Mouse (Mus musculus) embryonic facial prominence, embryonic 14.5 days (tissue): Measurements from ENCODE around the gene Hoxb8. TPM values are rescaled to one million over a fixed set of nuclear protein-coding genes. Genes with fewer than 3 reads are reported as not detected.

Experiments
- ATAC-seq: fragments of 200-750 bp; cut with Nextera tagmentation; 2 replicates; pipeline ENCODE4 v1.8.0; 2017; ENCODE audit warnings: low read depth, moderate number of reproducible peaks, moderate TSS enrichment
- DNase-seq: peaks from one replicate; pipeline ENCODE4 v3.0.0-alpha.2; 2015; ENCODE audit warnings: low spot score
- H3K27ac ChIP-seq: fragments of 300-500 bp; sonication (generic); replicated peaks from 2 replicates; pipeline ENCODE4 v1.5.1; 2014; ENCODE audit warnings: low read depth, mild to moderate bottlenecking, low read length, moderate library complexity
- H3K27me3 ChIP-seq: fragments of 300-500 bp; sonication (generic); replicated peaks from 2 replicates; pipeline ENCODE4 v1.6.1; 2014; ENCODE audit warnings: low read length; ENCODE audit not compliant: control insufficient read depth, insufficient read depth
- H3K36me3 ChIP-seq: fragments of 300-500 bp; sonication (generic); 2 replicates; pipeline ENCODE4 v1.6.1; 2014; ENCODE audit warnings: low read length, mixed read lengths; ENCODE audit not compliant: control insufficient read depth, insufficient read depth
- H3K4me1 ChIP-seq: fragments of 300-500 bp; sonication (generic); 2 replicates; pipeline ENCODE4 v1.6.1; 2014; ENCODE audit warnings: antibody characterized with exemption, low read length; ENCODE audit not compliant: control insufficient read depth, insufficient read depth
- H3K4me2 ChIP-seq: fragments of 300-500 bp; sonication (generic); 2 replicates; pipeline ENCODE4 v1.6.1; 2014; ENCODE audit warnings: low read depth, mild to moderate bottlenecking, low read length, moderate library complexity, mixed read lengths
- H3K4me3 ChIP-seq: fragments of 300-500 bp; sonication (generic); 2 replicates; pipeline ENCODE4 v1.5.1; 2014; ENCODE audit warnings: low read depth, mild to moderate bottlenecking, low read length
- H3K9ac ChIP-seq: fragments of 300-500 bp; sonication (generic); 2 replicates; pipeline ENCODE4 v1.6.1; 2014; ENCODE audit warnings: low read depth, mild to moderate bottlenecking, low read length, moderate library complexity, mixed read lengths
- H3K9me3 ChIP-seq: fragments of 300-500 bp; sonication (generic); 2 replicates; pipeline ENCODE4 v1.6.1; 2016; ENCODE audit warnings: low read length; ENCODE audit not compliant: control insufficient read depth
- WGBS: fragments of 180-500 bp; shearing (Covaris S2); extraction: QIAGEN DNeasy Blood & Tissue Kit; methylation state at CpG from one replicate; pipeline ENCODE4 v1.1.7; 2014; 5-methylcytosine and 5-hydroxymethylcytosine counted together
- polyA plus RNA-seq: library from polyadenylated mRNA; unstranded; fragments of >200 nt; fragmentation: Nextera tagmentation; extraction: Ambion mirVana; gene quantifications from 2 replicates; pipeline ENCODE4 v1.2.1, GENCODE M21; 2014

The Hoxb8 gene
- polyA plus RNA-seq = not detected in 2 replicates

GRCm38 (mm10) chr11:96281855-96282570 lies at the start of gene Hoxb8:
Gene Hoxb8 (plus strand): TSS chr11:96281905.
- Histone ChIP-seq H3K4me2 (no peak within 1 kb of the TSS), H3K36me3 (no peaks in the 10 kb centered on the region), H3K27me3 (peaks cover 98% of the 10 kb centered on the region), H3K9me3 (no peaks in the 10 kb centered on the region), H3K27ac (no peak within 1 kb of the TSS), H3K4me1 (peaks cover 4% of the 10 kb centered on the region; the same call in 1 of the 2 replicates), H3K4me3 (no peak within 1 kb of the TSS), H3K9ac (no peak within 1 kb of the TSS)
- ATAC-seq (no peak), DNase-seq (no peak)
- WGBS = 1% methylated on average over 27 of the region's 27 CpGs

- H3K27me3 ChIP-seq = peaks cover 44% of the 10 kb centered on the region
These were observed 46.8 kb upstream of the Hoxb8 start for GRCm38 (mm10) chr11:96234906-96235305.

GRCm38 (mm10) chr11:96240211-96240610 lies 41.5 kb upstream of the Hoxb8 start:
- 0% methylated on average over 7 of the region's 7 CpGs for WGBS
- Histone ChIP-seq H3K4me2 (no peak overlapping the region), H3K9ac (no peak overlapping the region; the same call in 1 of the 2 replicates), H3K4me1 (no peaks in the 10 kb centered on the region), H3K4me3 (no peak overlapping the region), H3K27ac (no peak overlapping the region), H3K9me3 (no peaks in the 10 kb centered on the region), H3K36me3 (no peaks in the 10 kb centered on the region), H3K27me3 (peaks cover 46% of the 10 kb centered on the region)
- DNase-seq (peak; percentile 45), ATAC-seq (no peak)

More at GRCm38 (mm10) chr11:96234906-96235305, 46.8 kb upstream of the Hoxb8 start:
- Histone ChIP-seq H3K9ac (no peak overlapping the region), H3K4me2 (no peak overlapping the region), H3K4me3 (no peak overlapping the region), H3K36me3 (no peaks in the 10 kb centered on the region), H3K27ac (no peak overlapping the region), H3K4me1 (no peaks in the 10 kb centered on the region), H3K9me3 (no peaks in the 10 kb centered on the region)
- 2% methylated on average over 7 of the region's 12 CpGs for WGBS
- DNase-seq = no peak
- no peak for ATAC-seq

GRCm38 (mm10) chr11:96250901-96251300 lies 30.8 kb upstream of the Hoxb8 start:
- no peak overlapping the region for H3K4me2 ChIP-seq
- no peaks in the 10 kb centered on the region for H3K9me3 ChIP-seq
- H3K27me3 ChIP-seq = peaks cover 90% of the 10 kb centered on the region
- H3K36me3 ChIP-seq = no peaks in the 10 kb centered on the region
- H3K27ac ChIP-seq = no peak overlapping the region
- no peaks in the 10 kb centered on the region for H3K4me1 ChIP-seq
- ATAC-seq (no peak), DNase-seq (no peak)
- no peak overlapping the region for H3K4me3 ChIP-seq
- WGBS = 2% methylated on average over 8 of the region's 14 CpGs
- no peak overlapping the region for H3K9ac ChIP-seq

GRCm38 (mm10) chr11:96251480-96252031 lies 30.1 kb upstream of the Hoxb8 start:
- WGBS = 1% methylated on average over 42 of the region's 46 CpGs
- Histone ChIP-seq H3K9me3 (no peaks in the 10 kb centered on the region), H3K4me1 (no peaks in the 10 kb centered on the region), H3K4me3 (no peak overlapping the region), H3K4me2 (no peak overlapping the region), H3K36me3 (no peaks in the 10 kb centered on the region), H3K9ac (no peak overlapping the region), H3K27me3 (peaks cover 91% of the 10 kb centered on the region), H3K27ac (no peak overlapping the region)
- DNase-seq (no peak), ATAC-seq (no peak)

GRCm38 (mm10) chr11:96252541-96253120 lies 29.1 kb upstream of the Hoxb8 start:
- Histone ChIP-seq H3K4me1 (no peaks in the 10 kb centered on the region), H3K4me3 (no peak overlapping the region), H3K9ac (no peak overlapping the region), H3K27ac (no peak overlapping the region), H3K9me3 (no peaks in the 10 kb centered on the region), H3K27me3 (peaks cover 90% of the 10 kb centered on the region), H3K4me2 (no peak overlapping the region), H3K36me3 (no peaks in the 10 kb centered on the region)
- DNase-seq = no peak
- no peak for ATAC-seq
- WGBS = 1% methylated on average over 12 of the region's 12 CpGs

- peaks cover 99% of the 10 kb centered on the region for H3K27me3 ChIP-seq
- no peak overlapping the region for H3K27ac ChIP-seq
- WGBS = 3% methylated on average over 11 of the region's 11 CpGs
- no peak overlapping the region for H3K4me3 ChIP-seq
- H3K4me1 ChIP-seq = no peaks in the 10 kb centered on the region
- H3K9me3 ChIP-seq = no peaks in the 10 kb centered on the region
- H3K9ac ChIP-seq = no peak overlapping the region
- no peaks in the 10 kb centered on the region for H3K36me3 ChIP-seq
- no peak overlapping the region for H3K4me2 ChIP-seq
- DNase-seq (no peak), ATAC-seq (no peak)
These were observed 27.5 kb upstream of the Hoxb8 start for GRCm38 (mm10) chr11:96254221-96254620.

GRCm38 (mm10) chr11:96255111-96255995 lies 26.4 kb upstream of the Hoxb8 start:
- 2% methylated on average over 39 of the region's 39 CpGs for WGBS
- no peaks in the 10 kb centered on the region for H3K9me3 ChIP-seq
- peaks cover 99% of the 10 kb centered on the region for H3K27me3 ChIP-seq
- H3K9ac ChIP-seq = no peak overlapping the region
- no peak overlapping the region for H3K4me3 ChIP-seq
- no peak for ATAC-seq
- no peak overlapping the region for H3K27ac ChIP-seq
- no peak overlapping the region for H3K4me2 ChIP-seq
- H3K4me1 ChIP-seq = no peaks in the 10 kb centered on the region
- H3K36me3 ChIP-seq = no peaks in the 10 kb centered on the region
- no peak for DNase-seq
